Mouse (Mus musculus) intestine, embryonic 16.5 days (tissue): ENCODE results near the gene Lgals7. TPM values are rescaled to one million over a fixed set of nuclear protein-coding genes. Genes with fewer than 3 reads are reported as not detected.

Source experiments
- ATAC-seq: fragments of 200-750 bp; cut with Nextera tagmentation; 2 replicates; pipeline ENCODE4 v1.8.0; 2017; ENCODE audit warnings: moderate TSS enrichment, moderate library complexity
- H3K27ac ChIP-seq: fragments of 300-500 bp; sonication (generic); 2 replicates; pipeline ENCODE4 v1.5.1; 2014; ENCODE audit warnings: mild to moderate bottlenecking, low read length
- H3K27me3 ChIP-seq: fragments of 300-500 bp; sonication (generic); replicated peaks from 2 replicates; pipeline ENCODE4 v1.6.1; 2014; ENCODE audit warnings: low read length, control low read depth, mixed read lengths; ENCODE audit not compliant: control insufficient read depth, insufficient read depth
- H3K36me3 ChIP-seq: fragments of 300-500 bp; sonication (generic); 2 replicates; pipeline ENCODE4 v1.6.1; 2014; ENCODE audit warnings: low read length, control low read depth; ENCODE audit not compliant: control insufficient read depth, insufficient read depth
- H3K4me1 ChIP-seq: fragments of 300-500 bp; sonication (generic); 2 replicates; pipeline ENCODE4 v1.6.1; 2014; ENCODE audit warnings: low read length, control low read depth, mixed read lengths; ENCODE audit not compliant: control insufficient read depth, insufficient read depth
- H3K4me2 ChIP-seq: fragments of 300-500 bp; sonication (generic); 2 replicates; pipeline ENCODE4 v1.6.1; 2014; ENCODE audit warnings: low read depth, low read length, control low read depth
- H3K4me3 ChIP-seq: fragments of 300-500 bp; sonication (generic); 2 replicates; pipeline ENCODE4 v1.5.1; 2014; ENCODE audit warnings: mild to moderate bottlenecking, low read length
- H3K9ac ChIP-seq: fragments of 300-500 bp; sonication (generic); 2 replicates; pipeline ENCODE4 v1.6.1; 2014; ENCODE audit warnings: low read depth, low read length
- H3K9me3 ChIP-seq: fragments of 300-500 bp; sonication (generic); 2 replicates; pipeline ENCODE4 v1.6.1; 2016; ENCODE audit warnings: low read length, control low read depth; ENCODE audit not compliant: control insufficient read depth
- WGBS: fragments of 180-500 bp; shearing (Covaris S2); extraction: QIAGEN DNeasy Blood & Tissue Kit; methylation state at CpG from one replicate; pipeline ENCODE4 v1.1.7; 2014; 5-methylcytosine and 5-hydroxymethylcytosine counted together
- polyA plus RNA-seq: library from polyadenylated mRNA; unstranded; fragments of >200 nt; fragmentation: Nextera tagmentation; extraction: Ambion mirVana; gene quantifications from 2 replicates; pipeline ENCODE4 v1.2.1, GENCODE M21; 2015

The Lgals7 gene
- polyA plus RNA-seq = 0.56 and 0.97 TPM in 2 replicates

DNA sequence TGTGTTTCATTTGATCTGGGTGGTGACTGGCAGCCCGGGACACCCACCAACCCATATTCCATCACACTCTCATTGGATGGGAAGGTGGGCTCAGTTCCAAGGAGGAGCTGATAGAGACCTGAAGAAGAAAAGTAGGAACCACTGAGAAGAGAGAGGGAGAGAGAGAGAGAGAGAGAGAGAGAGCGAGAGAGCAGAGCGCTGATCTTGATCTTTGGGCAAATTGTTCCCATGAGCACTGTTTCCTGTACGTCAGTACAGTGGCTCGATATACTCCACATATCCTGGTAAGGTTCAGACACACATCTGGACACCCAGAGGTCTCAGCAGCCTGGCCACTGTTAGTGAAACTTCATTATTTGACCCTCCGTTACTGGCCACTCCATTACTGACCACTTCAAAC, at the start of gene Lgals7:
Lgals7 (plus strand) TSS at position 314 of the 400 bp plus-strand sequence.
- peak within 1 kb of the TSS; percentile 25; the same call in 1 of the 2 replicates for H3K9ac ChIP-seq
- H3K4me2 ChIP-seq = no peak within 1 kb of the TSS
- 84% methylated on average over 6 of the region's 6 CpGs for WGBS

DNA sequence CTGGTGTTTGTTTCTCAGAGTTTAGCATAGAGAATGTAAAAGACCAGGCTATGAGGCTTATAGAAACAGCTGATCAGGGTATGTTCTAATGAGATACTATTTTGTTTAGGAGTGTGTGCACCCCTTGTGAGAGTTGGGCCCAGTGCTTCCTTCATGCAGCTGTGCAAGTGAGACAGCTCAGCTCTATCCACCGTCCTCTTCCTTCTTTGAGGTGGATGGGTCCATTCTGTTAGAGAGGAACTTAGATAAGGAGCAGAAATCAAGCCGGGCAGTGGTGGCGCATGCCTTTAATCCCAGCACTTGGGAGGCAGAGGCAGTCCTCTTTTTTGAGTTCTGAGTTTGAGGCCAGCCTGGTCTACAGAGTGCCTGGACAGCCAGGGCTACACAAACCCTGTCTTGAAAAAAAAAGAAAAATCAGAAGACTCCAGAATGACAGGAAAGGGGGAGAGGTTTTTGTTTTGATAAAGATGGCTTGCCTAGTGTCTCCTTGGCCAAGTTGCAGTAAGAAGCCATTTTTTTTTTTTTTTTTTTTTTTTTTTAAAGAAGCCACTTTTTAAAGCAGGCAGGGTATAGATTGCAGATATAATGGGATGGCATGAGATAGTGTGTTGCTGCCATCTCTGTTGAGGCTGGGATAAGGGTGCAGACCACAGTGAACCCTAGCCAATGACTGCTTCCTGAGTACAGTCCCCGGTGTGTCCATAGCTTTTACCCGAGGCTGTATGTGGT, 49.2 kb upstream of the Lgals7 start:
- WGBS = 79% methylated on average over 5 of the region's 5 CpGs
- H3K27me3 ChIP-seq = no peaks in the 10 kb centered on the region
- no peak for ATAC-seq
- H3K4me3 ChIP-seq = no peak overlapping the region
- no peak overlapping the region for H3K9ac ChIP-seq
- no peaks in the 10 kb centered on the region for H3K9me3 ChIP-seq
- H3K36me3 ChIP-seq = peaks cover 56% of the 10 kb centered on the region
- H3K27ac ChIP-seq = no peak overlapping the region
- peaks cover 60% of the 10 kb centered on the region for H3K4me1 ChIP-seq
- no peak overlapping the region for H3K4me2 ChIP-seq

More for the DNA sequence above, at the start of gene Lgals7:
- H3K4me1 ChIP-seq = peaks cover 17% of the 10 kb centered on the region; the same call in 1 of the 2 replicates
- H3K27ac ChIP-seq = no peak within 1 kb of the TSS
- H3K9me3 ChIP-seq = peaks cover 4% of the 10 kb centered on the region; the same call in 1 of the 2 replicates
- no peak for ATAC-seq
- H3K4me3 ChIP-seq = no peak within 1 kb of the TSS
- H3K36me3 ChIP-seq = no peaks in the 10 kb centered on the region
- no peaks in the 10 kb centered on the region for H3K27me3 ChIP-seq

GRCm38 (mm10) chr7:28815230-28815629, 48.4 kb upstream of the Lgals7 start:
- Histone ChIP-seq H3K4me3 (no peak overlapping the region), H3K27me3 (no peaks in the 10 kb centered on the region), H3K9me3 (no peaks in the 10 kb centered on the region), H3K4me1 (peaks cover 65% of the 10 kb centered on the region), H3K9ac (0 out of 2 replicates have a peak overlapping the region, but pooled peaks have one; percentile 26), H3K36me3 (peaks cover 58% of the 10 kb centered on the region), H3K27ac (no peak overlapping the region), H3K4me2 (no peak overlapping the region)
- ATAC-seq = no peak
- WGBS = 87% methylated on average over 9 of the region's 9 CpGs

GRCm38 (mm10) chr7:28816201-28816600, 47.5 kb upstream of the Lgals7 start:
- Histone ChIP-seq H3K36me3 (peaks cover 66% of the 10 kb centered on the region), H3K4me2 (no peak overlapping the region), H3K4me3 (no peak overlapping the region), H3K4me1 (peaks cover 74% of the 10 kb centered on the region), H3K27me3 (no peaks in the 10 kb centered on the region), H3K9me3 (no peaks in the 10 kb centered on the region), H3K27ac (no peak overlapping the region), H3K9ac (no peak overlapping the region)
- no peak for ATAC-seq
- 82% methylated on average over 9 of the region's 9 CpGs for WGBS

DNA sequence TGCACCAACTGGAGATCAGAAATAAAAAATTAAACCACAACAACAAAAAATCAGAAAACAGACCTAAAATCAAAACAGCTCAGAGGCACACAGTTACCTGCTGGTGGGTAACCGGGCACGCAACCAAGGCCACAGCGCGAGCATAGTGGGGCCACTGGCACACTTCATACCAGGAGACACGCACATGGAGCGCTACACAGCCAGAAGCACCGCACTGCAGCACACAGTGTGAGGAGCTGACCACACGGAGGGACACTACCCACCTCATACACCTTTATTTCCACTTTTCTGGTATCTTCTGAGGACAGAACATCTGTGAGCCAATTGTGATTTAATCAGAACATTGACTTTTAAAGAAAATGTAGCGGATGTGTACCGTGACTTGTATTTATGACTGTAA, 46.7 kb upstream of the Lgals7 start:
- H3K9ac ChIP-seq = 0 out of 2 replicates have a peak overlapping the region, but pooled peaks have one; percentile 16
- H3K4me3 ChIP-seq = no peak overlapping the region
- peak overlapping the region; percentile 24; the same call in 1 of the 2 replicates for H3K27ac ChIP-seq
- whole genome bisulfite sequencing = 92% methylated on average over 10 of the region's 10 CpGs
- H3K36me3 ChIP-seq = peaks cover 70% of the 10 kb centered on the region
- no peaks in the 10 kb centered on the region for H3K9me3 ChIP-seq
- peaks cover 76% of the 10 kb centered on the region for H3K4me1 ChIP-seq
- H3K27me3 ChIP-seq = no peaks in the 10 kb centered on the region
- ATAC-seq = no peak
- peak overlapping the region; percentile 3; the same call in 1 of the 2 replicates for H3K4me2 ChIP-seq

- Histone ChIP-seq H3K27me3 (no peaks in the 10 kb centered on the region), H3K9me3 (no peaks in the 10 kb centered on the region), H3K36me3 (peaks cover 75% of the 10 kb centered on the region), H3K4me3 (no peak overlapping the region), H3K4me2 (no peak overlapping the region), H3K4me1 (peaks cover 79% of the 10 kb centered on the region), H3K9ac (no peak overlapping the region), H3K27ac (no peak overlapping the region)
- ATAC-seq = no peak
- WGBS = 62% methylated on average over 6 of the region's 6 CpGs
Observed at GRCm38 (mm10) chr7:28817524-28817923, 46.1 kb upstream of the Lgals7 start.

DNA sequence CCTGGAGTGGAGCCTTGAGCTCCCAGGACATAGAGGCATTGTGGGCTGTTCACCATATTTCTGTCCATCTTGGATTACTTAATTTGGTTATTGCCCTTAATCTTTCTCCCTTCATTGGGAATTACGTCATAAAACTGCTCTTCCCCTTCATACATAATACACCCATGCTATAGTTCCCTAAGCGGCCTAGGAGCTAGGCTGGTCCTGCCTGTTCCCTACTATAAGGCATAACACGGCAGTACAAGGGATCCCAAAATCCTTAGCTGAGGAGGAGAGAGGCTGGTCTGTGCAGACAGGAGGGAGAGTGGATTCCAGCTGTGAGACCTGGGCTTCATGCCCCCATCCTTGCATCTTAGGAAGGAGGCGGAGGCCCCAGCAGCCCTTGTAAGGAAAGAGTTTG, 45.7 kb upstream of the Lgals7 start:
- Histone ChIP-seq H3K27ac (no peak overlapping the region), H3K4me3 (no peak overlapping the region), H3K27me3 (no peaks in the 10 kb centered on the region), H3K4me1 (peaks cover 79% of the 10 kb centered on the region), H3K36me3 (peaks cover 74% of the 10 kb centered on the region), H3K4me2 (no peak overlapping the region), H3K9ac (no peak overlapping the region), H3K9me3 (no peaks in the 10 kb centered on the region)
- WGBS = 69% methylated on average over 4 of the region's 4 CpGs
- ATAC-seq = no peak

- WGBS = 86% methylated on average over 18 of the region's 18 CpGs
- Histone ChIP-seq H3K27ac (no peak overlapping the region), H3K4me3 (no peak overlapping the region), H3K4me2 (no peak overlapping the region), H3K4me1 (peaks cover 79% of the 10 kb centered on the region), H3K9ac (no peak overlapping the region), H3K9me3 (no peaks in the 10 kb centered on the region), H3K36me3 (peaks cover 70% of the 10 kb centered on the region), H3K27me3 (no peaks in the 10 kb centered on the region)
- ATAC-seq = no peak
Observed at GRCm38 (mm10) chr7:28818436-28818835, 45.2 kb upstream of the Lgals7 start.

- Histone ChIP-seq H3K27me3 (no peaks in the 10 kb centered on the region), H3K9me3 (no peaks in the 10 kb centered on the region), H3K4me2 (no peak overlapping the region), H3K36me3 (peaks cover 65% of the 10 kb centered on the region), H3K27ac (no peak overlapping the region; the same call in 1 of the 2 replicates), H3K4me1 (peaks cover 77% of the 10 kb centered on the region), H3K9ac (no peak overlapping the region), H3K4me3 (no peak overlapping the region)
- ATAC-seq = no peak
- 76% methylated on average over 4 of the region's 4 CpGs for WGBS
Observed at GRCm38 (mm10) chr7:28818861-28819452, 44.7 kb upstream of the Lgals7 start.
